Mouse (Mus musculus) gastrocnemius, postnatal 10 days (tissue): ENCODE data around the gene Zmiz2. TPM values are rescaled to one million over a fixed set of nuclear protein-coding genes. Genes with fewer than 3 reads are reported as not detected.
"Not testable (repeated sequence)": the region's sequence is repeated elsewhere in the genome, so short reads cannot be mapped to it uniquely, and the experiment has no call there.

Experiments
- DNase-seq: peaks from one replicate; pipeline ENCODE4 v3.0.0; 2021; ENCODE audit warnings: mixed read lengths
- total RNA-seq, 2 experiments: library from RNA; stranded (reverse); gene quantifications; 2 replicates each; pipeline ENCODE4 v1.2.3; 2021

Zmiz2 gene
- total RNA-seq, 2 experiments from 2014 or later = 31.8 to 34.3 TPM

GRCm38 (mm10) chr11:6398141-6398540 is 9.3 kb downstream of the Zmiz2 start:
- no peak for DNase-seq

GRCm38 (mm10) chr11:6402515-6403510 is 13.9 kb downstream of the Zmiz2 start:
- DNase-seq = peak; percentile 84

- DNase-seq = no peak
Measured at GRCm38 (mm10) chr11:6403830-6404405, 15.0 kb downstream of the Zmiz2 start.

GRCm38 (mm10) chr11:6404699-6405566 is 16.1 kb downstream of the Zmiz2 start:
- DNase-seq = peak; percentile 55

GRCm38 (mm10) chr11:6405591-6406081 is 16.8 kb downstream of the Zmiz2 start:
- peak; percentile 57 for DNase-seq

- DNase-seq = peak; percentile 70
Measured at GRCm38 (mm10) chr11:6406251-6407161, 17.6 kb downstream of the Zmiz2 start.

GRCm38 (mm10) chr11:6407162-6407621 is 18.3 kb downstream of the Zmiz2 start:
- no peak for DNase-seq

GRCm38 (mm10) chr11:6410050-6410602 is 21.3 kb downstream of the Zmiz2 start:
- no peak for DNase-seq

- not testable (repeated sequence) for DNase-seq
Measured at GRCm38 (mm10) chr11:6410755-6411154, 21.9 kb downstream of the Zmiz2 start.

GRCm38 (mm10) chr11:6411684-6412083 is 22.8 kb downstream of the Zmiz2 start:
- peak; percentile 93 for DNase-seq

GRCm38 (mm10) chr11:6413264-6413663 is 24.4 kb downstream of the Zmiz2 start:
- DNase-seq = no peak

GRCm38 (mm10) chr11:6414751-6415550 is 26.1 kb downstream of the Zmiz2 start, which contains the start of gene Ppia:
Gene Ppia, plus strand, starts transcription at chr11:6415443.
- no peak for DNase-seq

- DNase-seq = peak; percentile 99
Measured at GRCm38 (mm10) chr11:6415551-6416404, 26.9 kb downstream of the Zmiz2 start.

- peak; percentile 78 for DNase-seq
Measured at GRCm38 (mm10) chr11:6416405-6417034, 27.6 kb downstream of the Zmiz2 start.

- no peak for DNase-seq
Measured at GRCm38 (mm10) chr11:6417069-6417468, 28.2 kb downstream of the Zmiz2 start.

GRCm38 (mm10) chr11:6417490-6417889 is 28.6 kb downstream of the Zmiz2 start:
- no peak for DNase-seq

- no peak for DNase-seq
Measured at GRCm38 (mm10) chr11:6418751-6419150, 29.9 kb downstream of the Zmiz2 start.

- not testable (repeated sequence) for DNase-seq
Measured at GRCm38 (mm10) chr11:6419156-6419555, 30.3 kb downstream of the Zmiz2 start.
